Mouse (Mus musculus) adrenal gland, postnatal 4 days (tissue): ENCODE measurements around the gene Akt2. TPM values are rescaled to one million over a fixed set of nuclear protein-coding genes. Genes with fewer than 3 reads are reported as not detected.
"Not testable (repeated sequence)": the region's sequence is repeated elsewhere in the genome, so short reads cannot be mapped to it uniquely, and the experiment has no call there.

Source experiments
- DNase-seq, 2 experiments: peaks; one replicate each; pipeline ENCODE4 v3.0.0; 2021 to 2022; ENCODE audit warnings: low spot score in 2 of 2, mixed read lengths in 2 of 2
- total RNA-seq, 2 experiments: library from RNA; stranded (reverse); gene quantifications; 2 replicates each; pipeline ENCODE4 v1.2.3; 2021

The Akt2 gene
- total RNA-seq, 2 experiments from 2014 or later, result 195 to 220 TPM

DNA sequence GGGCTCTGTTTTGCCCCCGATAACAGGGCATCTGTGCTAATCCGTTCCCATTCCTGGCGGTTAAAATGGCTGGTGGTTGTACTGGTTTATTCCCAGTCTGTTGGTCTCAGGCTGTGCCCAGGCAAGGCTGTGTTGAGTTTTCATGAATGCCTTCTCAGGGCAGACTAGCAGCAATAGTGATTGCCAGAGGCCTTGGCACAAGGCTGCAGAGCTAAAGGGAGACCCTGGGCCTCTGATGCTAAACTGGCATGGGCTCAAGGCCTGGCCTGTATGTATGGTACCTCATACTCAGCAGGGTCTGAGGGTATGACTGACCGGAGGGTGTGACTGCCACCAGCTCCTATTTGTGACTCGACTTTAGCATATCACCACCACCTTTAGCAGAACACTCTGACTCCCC lies 19.5 kb downstream of the Akt2 start:
- no peak for DNase-seq

DNA sequence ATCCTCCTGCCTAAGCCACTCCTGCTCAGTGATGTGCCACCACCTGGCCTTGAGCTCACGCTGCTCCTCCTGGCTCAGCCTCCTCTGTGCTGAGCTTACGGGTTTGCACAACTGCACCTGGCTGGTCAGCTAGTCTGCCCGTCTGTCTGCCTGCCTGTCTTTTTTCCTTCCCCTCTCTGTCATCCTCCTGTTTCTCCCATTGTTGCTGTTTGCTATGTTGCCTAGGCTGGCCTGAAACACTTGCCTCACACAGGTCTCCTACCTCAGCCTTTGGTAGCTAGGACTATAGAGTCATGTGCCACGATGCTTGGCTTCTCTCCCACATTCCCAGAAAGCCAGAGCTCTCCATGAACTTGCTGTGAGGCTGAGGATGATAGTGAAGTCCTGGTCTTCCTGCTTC lies 21.6 kb downstream of the Akt2 start:
- no peak for DNase-seq

DNA sequence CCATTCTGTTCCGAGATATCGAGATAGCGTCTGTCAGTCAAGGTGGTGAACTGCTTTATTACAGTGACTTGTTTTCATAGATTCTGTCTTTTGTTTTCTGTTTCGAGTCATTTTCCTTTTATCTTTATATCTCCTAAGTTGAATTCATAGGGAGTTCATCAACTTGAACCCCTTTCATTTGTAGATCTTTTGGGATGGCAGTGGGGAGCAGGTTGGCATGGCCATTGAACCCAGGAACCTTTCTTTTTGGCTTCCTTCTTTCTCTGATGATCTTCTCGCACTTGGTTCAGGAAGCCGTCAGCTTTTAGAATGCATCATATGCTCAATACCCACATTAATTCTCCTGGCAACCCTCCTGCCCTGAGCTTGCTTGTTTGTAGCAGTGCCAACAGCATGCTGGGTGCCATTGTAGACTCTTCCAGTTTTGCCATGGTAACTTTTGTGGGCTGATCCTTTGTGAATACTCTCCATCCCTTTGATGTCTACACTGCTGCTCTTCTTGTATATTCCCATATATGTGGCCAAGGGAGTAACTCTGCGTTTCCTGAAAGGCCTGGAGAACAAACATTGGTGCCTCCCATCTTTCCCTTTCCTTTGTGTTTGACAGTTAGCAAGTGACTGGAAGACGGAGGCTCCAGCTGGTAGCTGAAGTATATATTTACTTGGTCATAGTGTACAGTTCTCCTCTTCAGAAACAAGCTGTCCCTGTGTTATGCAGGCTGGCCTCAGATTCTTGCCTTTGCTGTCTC lies 22.6 kb downstream of the Akt2 start:
- no peak for DNase-seq

DNA sequence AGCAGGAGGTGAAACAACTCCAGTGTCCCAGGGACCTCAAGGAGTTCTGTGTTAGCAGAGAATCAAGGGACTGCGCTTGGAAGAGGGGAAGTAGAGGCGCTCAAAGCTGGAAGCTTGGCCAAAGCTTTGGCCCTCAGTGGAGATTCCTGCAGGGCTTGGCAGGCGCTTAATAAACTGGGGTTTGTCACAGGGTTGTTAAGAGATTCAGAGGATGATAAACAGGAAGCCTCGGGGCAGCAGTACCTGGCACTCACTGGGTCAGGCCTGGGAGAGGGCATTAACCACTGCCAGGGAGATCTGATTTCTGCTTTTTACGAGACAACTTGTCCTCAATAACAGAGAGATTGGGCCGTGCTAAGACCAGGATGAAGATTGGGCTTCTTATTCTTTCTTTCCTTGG lies 29.7 kb downstream of the Akt2 start:
- no peak for DNase-seq

DNA sequence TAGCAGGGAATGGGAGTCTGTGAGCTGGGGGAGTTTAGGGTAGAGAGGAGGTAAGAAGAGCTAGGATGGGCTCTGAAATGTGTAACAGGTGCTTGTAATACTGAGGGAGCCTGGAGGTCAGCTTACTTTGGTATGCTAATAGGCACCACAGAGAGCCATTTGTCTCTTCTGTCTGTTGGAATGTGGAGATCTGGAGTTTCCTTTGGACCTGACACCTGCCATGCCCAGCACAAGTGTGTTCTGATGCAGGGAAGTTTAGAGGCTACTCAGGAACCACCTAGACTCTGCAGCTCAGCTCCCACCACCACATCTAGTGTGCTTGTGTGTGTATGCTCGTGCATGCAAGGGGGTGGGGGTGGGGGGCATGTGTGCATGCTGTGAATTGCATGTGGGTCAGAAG lies 30.9 kb downstream of the Akt2 start:
- no peak for DNase-seq

- no peak for DNase-seq
Observed at GRCm38 (mm10) chr7:27624967-27625366, 33.6 kb downstream of the Akt2 start.

- no peak for DNase-seq
Observed at GRCm38 (mm10) chr7:27627707-27628106, 36.4 kb downstream of the Akt2 start.

- DNase-seq, result no peak
Observed at GRCm38 (mm10) chr7:27628190-27628589, 36.8 kb downstream of the Akt2 start.

- not testable (repeated sequence) for DNase-seq
Observed at GRCm38 (mm10) chr7:27628816-27629215, 37.5 kb downstream of the Akt2 start.

DNA sequence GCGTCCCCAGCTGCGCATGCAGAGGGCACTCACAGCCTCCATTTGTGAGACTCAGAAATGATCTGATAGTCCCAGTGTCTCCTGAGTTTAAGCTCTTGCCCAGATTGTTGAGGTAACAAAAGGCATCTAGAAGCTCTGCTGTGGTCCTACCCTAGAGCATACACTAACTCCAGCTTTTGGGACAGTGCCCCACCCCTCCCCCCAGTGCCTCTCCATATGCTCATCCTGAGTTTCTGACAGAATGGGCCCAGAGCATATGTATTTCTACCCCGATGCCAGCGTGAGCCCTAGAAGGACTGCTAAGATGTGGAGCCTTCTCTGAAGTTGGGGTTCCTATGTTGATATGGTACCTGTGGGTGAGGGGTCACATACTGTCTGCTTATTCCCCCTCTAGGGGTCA lies 40.1 kb downstream of the Akt2 start:
- no peak for DNase-seq

- DNase-seq, result no peak
Observed at GRCm38 (mm10) chr7:27633166-27633565, 41.8 kb downstream of the Akt2 start.

- DNase-seq, result no peak
Observed at GRCm38 (mm10) chr7:27634691-27635090, 43.3 kb downstream of the Akt2 start.

DNA sequence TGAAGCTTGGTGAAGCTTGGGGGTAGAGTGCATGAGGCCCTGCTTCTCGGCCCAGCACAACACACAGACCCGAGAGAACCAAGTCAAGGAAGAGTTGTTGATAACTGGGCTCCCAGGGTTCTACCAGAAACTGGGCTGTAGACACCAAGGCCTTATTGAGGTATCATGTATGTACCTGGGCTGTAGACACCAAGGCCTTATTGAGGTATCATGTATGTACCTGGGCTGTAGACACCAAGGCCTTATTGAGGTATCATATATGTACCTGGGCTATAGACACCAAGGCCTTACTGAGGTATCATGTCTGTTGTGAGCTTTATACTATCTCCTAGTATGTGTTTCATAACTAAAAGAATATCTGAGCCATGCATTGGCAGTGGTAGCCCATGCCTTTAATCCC lies 43.7 kb downstream of the Akt2 start:
- not testable (repeated sequence) for DNase-seq

DNA sequence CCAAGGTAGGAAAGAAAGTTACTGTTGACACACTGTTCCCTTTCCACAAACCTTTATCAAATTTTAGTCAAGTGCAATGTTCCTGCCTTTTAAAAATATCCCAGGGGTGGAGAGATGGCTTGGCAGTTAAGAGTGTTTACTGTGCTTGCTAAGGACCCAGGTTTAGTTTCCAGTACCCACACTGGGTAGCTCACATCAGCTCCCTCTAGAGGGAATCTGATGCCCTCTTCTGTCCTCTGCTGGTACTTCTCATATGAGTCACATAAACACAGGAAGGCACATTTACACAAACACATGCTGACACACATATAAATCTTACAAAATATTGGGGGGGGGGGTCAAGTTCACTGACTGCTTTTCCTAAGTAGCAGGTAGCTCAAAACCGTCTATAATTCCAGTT lies 53.1 kb downstream of the Akt2 start:
- no peak for DNase-seq

DNA sequence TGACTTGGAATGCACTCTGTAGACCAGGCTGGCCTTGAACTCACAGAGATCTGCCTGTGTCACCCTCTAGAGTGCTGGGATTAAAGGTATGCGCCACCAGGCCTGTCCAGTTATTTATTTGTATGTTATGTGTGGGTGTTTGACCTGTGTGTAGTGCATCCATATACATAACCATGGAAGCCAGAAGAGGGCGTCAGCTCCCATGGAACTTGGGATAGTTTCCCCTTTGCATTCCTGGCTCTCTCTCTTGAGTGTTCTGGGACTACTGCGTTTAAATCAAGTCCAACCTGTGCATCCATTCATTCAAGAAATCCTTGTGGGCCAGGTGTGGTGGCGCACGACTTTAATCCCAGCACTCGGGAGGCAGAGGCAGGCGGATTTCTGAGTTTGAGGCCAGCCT lies 55.2 kb downstream of the Akt2 start:
- DNase-seq, result no peak

DNA sequence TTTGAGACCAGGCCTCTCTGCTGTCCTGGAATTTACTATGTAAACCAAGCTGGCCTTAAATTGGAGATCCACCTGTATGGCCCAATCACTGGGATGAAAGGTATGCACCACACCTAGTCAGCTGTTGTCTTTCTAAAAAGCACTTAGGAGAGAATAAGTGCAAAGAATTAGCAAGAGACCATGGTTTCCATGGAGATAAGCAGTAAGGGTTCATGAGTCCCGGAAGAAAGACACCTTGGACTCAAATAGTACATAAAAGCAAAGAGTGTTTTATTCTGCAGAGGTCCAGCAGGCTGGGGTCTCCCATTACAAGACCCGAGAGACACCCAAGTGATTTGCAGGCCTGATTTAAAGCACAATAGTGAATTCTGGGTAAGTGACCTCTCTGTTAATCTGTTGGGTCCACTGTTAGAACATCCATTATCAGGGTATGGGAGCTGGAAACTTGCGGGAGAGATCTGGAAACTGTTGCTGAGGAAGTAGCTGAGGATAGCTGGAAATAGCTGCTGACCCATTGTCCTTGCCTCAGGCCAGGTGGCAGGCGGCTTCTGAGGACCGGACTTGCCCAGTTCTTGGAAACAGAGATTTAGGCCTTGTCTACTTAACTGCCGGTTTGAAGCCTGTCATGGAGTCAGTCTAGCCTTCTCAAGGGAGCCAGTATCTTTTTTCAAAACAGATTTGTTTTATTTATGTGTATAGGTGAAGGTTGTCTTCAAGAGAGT lies 56.1 kb downstream of the Akt2 start:
- no peak for DNase-seq

DNA sequence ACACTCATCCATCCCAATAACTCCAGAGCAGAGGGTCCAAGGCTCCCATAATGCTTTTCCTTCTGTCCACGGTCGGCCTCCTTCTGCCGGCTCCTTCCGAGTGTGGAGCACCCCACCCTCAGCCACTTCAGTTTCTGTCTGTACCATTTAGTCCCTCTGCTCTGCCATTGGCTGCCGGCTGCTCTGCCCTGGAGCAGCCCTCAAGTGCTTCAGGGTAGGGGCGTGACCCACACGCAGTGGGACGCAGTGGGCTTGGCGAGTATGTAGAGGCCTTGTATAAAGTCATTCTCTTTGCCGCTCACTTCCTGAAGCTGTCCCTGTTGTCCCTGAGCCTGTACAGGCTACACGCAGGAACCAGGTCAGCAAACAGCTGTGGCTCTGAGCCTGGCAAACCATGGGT lies 58.4 kb downstream of the Akt2 start:
- no peak for DNase-seq

DNA sequence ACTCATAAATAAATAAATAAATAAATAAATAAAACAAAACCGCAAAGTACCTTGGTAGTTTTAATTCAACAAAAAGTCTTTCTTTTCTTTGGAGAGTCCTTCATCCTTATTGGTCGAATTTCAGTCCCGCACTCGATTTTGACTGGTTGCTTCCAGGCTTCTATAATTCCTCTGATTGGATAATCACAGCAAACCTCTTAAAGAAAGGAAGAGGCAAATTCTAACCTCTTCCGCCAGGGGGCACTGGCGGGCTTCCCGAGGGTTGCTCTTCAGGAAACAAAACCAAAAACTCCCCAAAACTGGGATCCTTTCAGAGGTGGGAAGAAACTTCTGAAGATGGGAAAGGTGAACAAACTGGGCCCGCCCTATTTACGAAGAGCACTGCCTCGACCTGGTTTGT lies 59.6 kb downstream of the Akt2 start:
- DNase-seq, result peak in 1 of 2 experiments; percentile 64

- no peak for DNase-seq
Observed at GRCm38 (mm10) chr7:27653681-27654437, 62.5 kb downstream of the Akt2 start, which contains the start of gene Ttc9b. Ttc9b (plus strand) TSS chr7:27653915.

- no peak for DNase-seq
Observed at GRCm38 (mm10) chr7:27654607-27655276, 63.4 kb downstream of the Akt2 start.

- no peak for DNase-seq
Observed at GRCm38 (mm10) chr7:27655545-27655944, 64.2 kb downstream of the Akt2 start.
